Mouse (Mus musculus): ENCODE data around the gene Btbd9. TPM values are rescaled to one million over a fixed set of nuclear protein-coding genes. Genes with fewer than 3 reads are reported as not detected.

Btbd9 gene
- polyA plus RNA-seq, 1 experiment from 2014 or later, result 63.1 TPM

- Histone ChIP-seq H3K4me2 (replicated peaks; ENCODE audit: low read depth, low read length) (no peak overlapping the region), H3K9ac (replicated peaks; ENCODE audit: low read depth, low read length) (no peak overlapping the region), H3K4me3 (ENCODE audit: low read depth, low read length) (no peak overlapping the region), H3K9me3 (ENCODE audit: control insufficient read depth, low read depth, low read length) (no peaks in the 10 kb centered on the region), H3K4me1 (ENCODE audit: control insufficient read depth, insufficient read depth, low read length) (peaks cover 4% of the 10 kb centered on the region; the same call in 1 of the 2 replicates), H3K27me3 (ENCODE audit: control insufficient read depth, insufficient read depth, low read length) (no peaks in the 10 kb centered on the region), H3K27ac (ENCODE audit: low read length) (no peak overlapping the region), H3K36me3 (ENCODE audit: control insufficient read depth, insufficient read depth, low read length) (no peaks in the 10 kb centered on the region; the same call in 1 of the 2 replicates)
- 82% methylated on average over 8 of the region's 8 CpGs for WGBS
- no peak for ATAC-seq (ENCODE audit: insufficient number of reproducible peaks, insufficient read depth, low FRiP score, low read depth)
These were observed 57.7 kb downstream of the Btbd9 start for GRCm38 (mm10) chr17:30518431-30519171.

- no peak overlapping the region for H3K27ac ChIP-seq (ENCODE audit: low read length)
- H3K9ac ChIP-seq (replicated peaks; ENCODE audit: low read depth, low read length), result no peak overlapping the region
- no peaks in the 10 kb centered on the region for H3K27me3 ChIP-seq (ENCODE audit: control insufficient read depth, insufficient read depth, low read length)
- no peak overlapping the region for H3K4me3 ChIP-seq (ENCODE audit: low read depth, low read length)
- no peak for ATAC-seq (ENCODE audit: insufficient number of reproducible peaks, insufficient read depth, low FRiP score, low read depth)
- 90% methylated on average over 10 of the region's 10 CpGs for WGBS
- H3K9me3 ChIP-seq (ENCODE audit: control insufficient read depth, low read depth, low read length), result no peaks in the 10 kb centered on the region
- H3K4me2 ChIP-seq (replicated peaks; ENCODE audit: low read depth, low read length), result no peak overlapping the region
- H3K4me1 ChIP-seq (ENCODE audit: control insufficient read depth, insufficient read depth, low read length), result peaks cover 10% of the 10 kb centered on the region; the same call in 1 of the 2 replicates
- no peaks in the 10 kb centered on the region; the same call in 1 of the 2 replicates for H3K36me3 ChIP-seq (ENCODE audit: control insufficient read depth, insufficient read depth, low read length)
These were observed 59.5 kb downstream of the Btbd9 start for GRCm38 (mm10) chr17:30516580-30517340.

GRCm38 (mm10) chr17:30515401-30515800 lies 60.9 kb downstream of the Btbd9 start:
- Histone ChIP-seq H3K27ac (ENCODE audit: low read length) (no peak overlapping the region), H3K27me3 (ENCODE audit: control insufficient read depth, insufficient read depth, low read length) (no peaks in the 10 kb centered on the region), H3K4me1 (ENCODE audit: control insufficient read depth, insufficient read depth, low read length) (peaks cover 10% of the 10 kb centered on the region; the same call in 1 of the 2 replicates), H3K36me3 (ENCODE audit: control insufficient read depth, insufficient read depth, low read length) (no peaks in the 10 kb centered on the region; the same call in 1 of the 2 replicates), H3K9me3 (ENCODE audit: control insufficient read depth, low read depth, low read length) (no peaks in the 10 kb centered on the region), H3K4me2 (replicated peaks; ENCODE audit: low read depth, low read length) (no peak overlapping the region), H3K9ac (replicated peaks; ENCODE audit: low read depth, low read length) (no peak overlapping the region), H3K4me3 (ENCODE audit: low read depth, low read length) (no peak overlapping the region)
- no peak for ATAC-seq (ENCODE audit: insufficient number of reproducible peaks, insufficient read depth, low FRiP score, low read depth)
- 89% methylated on average over 8 of the region's 8 CpGs for WGBS

- no peak for ATAC-seq (ENCODE audit: insufficient number of reproducible peaks, insufficient read depth, low FRiP score, low read depth)
- Histone ChIP-seq H3K9ac (replicated peaks; ENCODE audit: low read depth, low read length) (no peak overlapping the region), H3K4me3 (ENCODE audit: low read depth, low read length) (no peak overlapping the region), H3K27me3 (ENCODE audit: control insufficient read depth, insufficient read depth, low read length) (no peaks in the 10 kb centered on the region), H3K4me1 (ENCODE audit: control insufficient read depth, insufficient read depth, low read length) (peaks cover 10% of the 10 kb centered on the region; the same call in 1 of the 2 replicates), H3K9me3 (ENCODE audit: control insufficient read depth, low read depth, low read length) (no peaks in the 10 kb centered on the region), H3K36me3 (ENCODE audit: control insufficient read depth, insufficient read depth, low read length) (no peaks in the 10 kb centered on the region; the same call in 1 of the 2 replicates), H3K27ac (ENCODE audit: low read length) (no peak overlapping the region), H3K4me2 (replicated peaks; ENCODE audit: low read depth, low read length) (no peak overlapping the region)
- 67% methylated on average over 9 of the region's 9 CpGs for WGBS
These were observed 63.3 kb downstream of the Btbd9 start for GRCm38 (mm10) chr17:30513034-30513433.

DNA sequence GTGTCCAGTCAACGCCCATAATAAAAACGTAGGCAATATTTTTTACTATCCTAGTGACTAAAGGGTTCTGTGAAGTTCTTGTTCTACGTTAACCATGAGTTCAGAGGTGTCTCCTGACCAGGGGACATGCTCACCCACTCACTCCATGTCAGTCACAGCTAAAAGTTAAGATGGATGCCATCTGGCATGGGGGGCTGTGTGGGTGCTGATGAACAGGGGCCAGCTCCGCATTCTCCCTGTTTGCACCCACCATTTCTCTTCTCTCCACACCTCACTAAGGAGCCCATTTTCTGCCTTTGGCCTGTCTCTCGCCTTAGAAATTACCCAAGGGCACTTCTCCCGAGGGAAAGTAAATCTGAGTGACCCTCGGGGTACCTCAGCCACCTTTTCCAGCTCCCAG lies 63.8 kb downstream of the Btbd9 start:
- H3K9ac ChIP-seq (replicated peaks; ENCODE audit: low read depth, low read length), result no peak overlapping the region
- 72% methylated on average over 7 of the region's 7 CpGs for WGBS
- H3K4me3 ChIP-seq (ENCODE audit: low read depth, low read length), result no peak overlapping the region
- no peaks in the 10 kb centered on the region; the same call in 1 of the 2 replicates for H3K36me3 ChIP-seq (ENCODE audit: control insufficient read depth, insufficient read depth, low read length)
- no peaks in the 10 kb centered on the region for H3K9me3 ChIP-seq (ENCODE audit: control insufficient read depth, low read depth, low read length)
- no peak overlapping the region for H3K4me2 ChIP-seq (replicated peaks; ENCODE audit: low read depth, low read length)
- no peaks in the 10 kb centered on the region for H3K27me3 ChIP-seq (ENCODE audit: control insufficient read depth, insufficient read depth, low read length)
- peaks cover 11% of the 10 kb centered on the region; the same call in 1 of the 2 replicates for H3K4me1 ChIP-seq (ENCODE audit: control insufficient read depth, insufficient read depth, low read length)
- no peak for ATAC-seq (ENCODE audit: insufficient number of reproducible peaks, insufficient read depth, low FRiP score, low read depth)
- H3K27ac ChIP-seq (ENCODE audit: low read length), result no peak overlapping the region

DNA sequence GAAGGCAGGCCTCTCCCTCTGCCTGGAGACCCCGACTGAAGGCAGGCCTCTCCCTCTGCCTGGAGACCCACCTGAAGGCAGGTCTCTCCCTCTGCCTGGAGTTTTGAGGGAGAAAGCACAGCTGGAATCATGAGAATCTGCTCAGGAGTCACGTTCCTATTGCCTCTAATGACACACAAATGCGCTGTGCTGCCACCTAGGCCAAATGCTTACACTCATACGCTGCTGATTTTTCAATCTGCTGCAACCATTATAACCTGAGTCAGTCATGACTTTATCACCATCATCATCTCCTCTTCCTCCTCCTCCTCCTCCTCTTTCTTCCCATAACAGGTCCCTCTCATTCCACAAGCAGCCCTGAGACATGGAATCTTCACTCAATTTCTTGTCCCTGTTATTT lies 64.3 kb downstream of the Btbd9 start:
- no peak for ATAC-seq (ENCODE audit: insufficient number of reproducible peaks, insufficient read depth, low FRiP score, low read depth)
- Histone ChIP-seq H3K4me1 (ENCODE audit: control insufficient read depth, insufficient read depth, low read length) (peaks cover 14% of the 10 kb centered on the region; the same call in 1 of the 2 replicates), H3K27me3 (ENCODE audit: control insufficient read depth, insufficient read depth, low read length) (no peaks in the 10 kb centered on the region), H3K9me3 (ENCODE audit: control insufficient read depth, low read depth, low read length) (no peaks in the 10 kb centered on the region), H3K27ac (ENCODE audit: low read length) (no peak overlapping the region), H3K36me3 (ENCODE audit: control insufficient read depth, insufficient read depth, low read length) (no peaks in the 10 kb centered on the region; the same call in 1 of the 2 replicates), H3K4me3 (ENCODE audit: low read depth, low read length) (no peak overlapping the region), H3K9ac (replicated peaks; ENCODE audit: low read depth, low read length) (no peak overlapping the region), H3K4me2 (replicated peaks; ENCODE audit: low read depth, low read length) (no peak overlapping the region)
- 53% methylated on average over 4 of the region's 4 CpGs for WGBS

DNA sequence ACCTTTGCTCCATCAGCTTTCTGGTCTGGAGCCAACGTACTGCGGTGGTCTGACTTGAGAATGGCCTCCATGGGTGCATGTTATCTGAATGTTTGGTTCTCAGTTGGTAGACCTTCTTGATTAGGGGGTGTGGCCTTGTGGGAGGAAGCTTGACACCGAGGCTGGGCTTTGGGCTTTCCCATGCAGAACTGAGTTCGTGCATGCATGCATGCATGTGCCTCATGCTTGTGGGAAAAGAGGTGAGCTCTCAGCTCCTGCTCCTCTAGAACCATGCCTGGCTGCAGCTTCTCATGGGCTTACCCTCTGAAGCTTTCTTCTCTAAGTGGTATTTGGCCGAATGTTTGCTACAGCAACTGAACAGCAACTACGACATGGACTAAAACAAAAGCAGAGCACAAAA lies 64.9 kb downstream of the Btbd9 start:
- no peak overlapping the region for H3K9ac ChIP-seq (replicated peaks; ENCODE audit: low read depth, low read length)
- 69% methylated on average over 6 of the region's 6 CpGs for WGBS
- ATAC-seq (ENCODE audit: insufficient number of reproducible peaks, insufficient read depth, low FRiP score, low read depth), result no peak
- no peaks in the 10 kb centered on the region for H3K36me3 ChIP-seq (ENCODE audit: control insufficient read depth, insufficient read depth, low read length)
- no peaks in the 10 kb centered on the region for H3K27me3 ChIP-seq (ENCODE audit: control insufficient read depth, insufficient read depth, low read length)
- no peak overlapping the region for H3K4me3 ChIP-seq (ENCODE audit: low read depth, low read length)
- peaks cover 14% of the 10 kb centered on the region; the same call in 1 of the 2 replicates for H3K4me1 ChIP-seq (ENCODE audit: control insufficient read depth, insufficient read depth, low read length)
- H3K9me3 ChIP-seq (ENCODE audit: control insufficient read depth, low read depth, low read length), result no peaks in the 10 kb centered on the region
- H3K4me2 ChIP-seq (replicated peaks; ENCODE audit: low read depth, low read length), result no peak overlapping the region
- no peak overlapping the region for H3K27ac ChIP-seq (ENCODE audit: low read length)

GRCm38 (mm10) chr17:30510171-30510570 lies 66.1 kb downstream of the Btbd9 start:
- no peak for ATAC-seq (ENCODE audit: insufficient number of reproducible peaks, insufficient read depth, low FRiP score, low read depth)

More at GRCm38 (mm10) chr17:30510171-30510570, 66.1 kb downstream of the Btbd9 start:
- Histone ChIP-seq H3K36me3 (ENCODE audit: control insufficient read depth, insufficient read depth, low read length) (no peaks in the 10 kb centered on the region), H3K4me2 (replicated peaks; ENCODE audit: low read depth, low read length) (no peak overlapping the region), H3K27ac (ENCODE audit: low read length) (no peak overlapping the region), H3K4me1 (ENCODE audit: control insufficient read depth, insufficient read depth, low read length) (peaks cover 14% of the 10 kb centered on the region; the same call in 1 of the 2 replicates), H3K9ac (replicated peaks; ENCODE audit: low read depth, low read length) (no peak overlapping the region), H3K4me3 (ENCODE audit: low read depth, low read length) (no peak overlapping the region), H3K27me3 (ENCODE audit: control insufficient read depth, insufficient read depth, low read length) (no peaks in the 10 kb centered on the region), H3K9me3 (ENCODE audit: control insufficient read depth, low read depth, low read length) (no peaks in the 10 kb centered on the region)
- 75% methylated on average over 6 of the region's 6 CpGs for WGBS

All from stomach, embryonic 14.5 days (tissue).